Mouse (Mus musculus): ENCODE results near the gene Lbhd1. TPM values are rescaled to one million over a fixed set of nuclear protein-coding genes. Genes with fewer than 3 reads are reported as not detected.
A peak's percentile ranks its signal among the peaks of the same experiment; 100 is the strongest.
"Not testable (repeated sequence)": the region's sequence is repeated elsewhere in the genome, so short reads cannot be mapped to it uniquely, and the experiment has no call there.

Lbhd1 gene
- polyA plus RNA-seq, 1 experiment from 2014 or later, result 93.8 TPM

DNA sequence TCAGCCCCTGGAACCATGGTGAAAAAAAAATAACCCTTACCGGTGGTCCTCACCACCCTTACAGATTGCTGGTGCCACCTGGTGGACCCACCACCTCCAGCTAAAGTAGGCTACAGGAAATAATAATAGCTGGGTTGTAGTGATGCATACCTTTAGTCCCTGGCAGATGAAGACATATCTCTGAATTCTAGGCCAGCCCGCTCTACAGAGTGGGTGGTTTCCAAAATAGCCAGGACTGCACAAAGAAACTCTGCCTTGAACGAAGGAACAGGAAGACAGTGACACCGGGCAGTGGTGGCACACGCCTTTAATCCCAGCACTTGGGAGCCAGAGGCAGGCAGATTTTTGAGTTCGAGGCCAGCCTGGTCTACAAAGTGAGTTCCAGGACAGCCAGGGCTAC lies 19.3 kb upstream of the Lbhd1 start:
- ATAC-seq (ENCODE audit: insufficient read depth, low FRiP score, low TSS enrichment) (no peak), DNase-seq (ENCODE audit: low spot score) (no peak)
- 87% methylated on average over 6 of the region's 6 CpGs for WGBS
- no peaks in the 10 kb centered on the region for H3K36me3 ChIP-seq (ENCODE audit: control insufficient read depth, insufficient read depth, low read length)
- H3K4me2 ChIP-seq (ENCODE audit: low read depth), result no peak overlapping the region
- no peak overlapping the region for H3K9ac ChIP-seq (ENCODE audit: low read length)
- no peak overlapping the region for H3K27ac ChIP-seq (ENCODE audit: low read depth, low read length)
- no peaks in the 10 kb centered on the region for H3K27me3 ChIP-seq (ENCODE audit: control insufficient read depth, insufficient read depth, low read length)
- H3K4me3 ChIP-seq (ENCODE audit: low read depth, low read length), result no peak overlapping the region
- no peaks in the 10 kb centered on the region for H3K9me3 ChIP-seq (ENCODE audit: control insufficient read depth, low read length)
- H3K4me1 ChIP-seq (ENCODE audit: control insufficient read depth, insufficient read depth, low read length), result no peaks in the 10 kb centered on the region

DNA sequence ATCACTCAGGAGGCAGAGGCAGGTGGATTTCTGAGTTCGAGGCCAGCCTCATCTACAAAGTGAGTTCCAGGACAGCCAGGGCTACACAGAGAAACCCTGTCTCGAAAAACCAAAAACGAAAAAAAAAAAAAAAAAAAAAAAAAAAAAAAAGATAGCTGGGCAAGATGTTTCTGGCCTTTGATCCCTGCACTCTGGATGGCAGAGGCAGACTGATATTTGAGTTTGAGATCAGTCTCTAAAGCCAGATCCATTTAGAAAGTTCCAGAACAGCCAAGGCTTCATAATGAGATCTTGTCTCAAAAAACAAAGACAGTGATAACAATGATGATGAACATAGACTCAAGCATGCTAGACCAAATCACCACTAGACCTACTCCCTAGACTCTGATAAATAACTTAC lies 13.2 kb upstream of the Lbhd1 start:
- not testable (repeated sequence) for H3K4me3 ChIP-seq (ENCODE audit: low read depth, low read length); H3K27ac ChIP-seq (ENCODE audit: low read depth, low read length); H3K9me3 ChIP-seq (ENCODE audit: control insufficient read depth, low read length); H3K4me2 ChIP-seq (ENCODE audit: low read depth); DNase-seq (ENCODE audit: low spot score); H3K4me1 ChIP-seq (ENCODE audit: control insufficient read depth, insufficient read depth, low read length); H3K27me3 ChIP-seq (ENCODE audit: control insufficient read depth, insufficient read depth, low read length); ATAC-seq (ENCODE audit: insufficient read depth, low FRiP score, low TSS enrichment)
- Histone ChIP-seq H3K36me3 (ENCODE audit: control insufficient read depth, insufficient read depth, low read length) (peaks cover 12% of the 10 kb centered on the region), H3K9ac (ENCODE audit: low read length) (0 out of 2 replicates have a peak overlapping the region, but pooled peaks have one; percentile 44)
- 81% methylated on average over 3 of the region's 3 CpGs for WGBS

DNA sequence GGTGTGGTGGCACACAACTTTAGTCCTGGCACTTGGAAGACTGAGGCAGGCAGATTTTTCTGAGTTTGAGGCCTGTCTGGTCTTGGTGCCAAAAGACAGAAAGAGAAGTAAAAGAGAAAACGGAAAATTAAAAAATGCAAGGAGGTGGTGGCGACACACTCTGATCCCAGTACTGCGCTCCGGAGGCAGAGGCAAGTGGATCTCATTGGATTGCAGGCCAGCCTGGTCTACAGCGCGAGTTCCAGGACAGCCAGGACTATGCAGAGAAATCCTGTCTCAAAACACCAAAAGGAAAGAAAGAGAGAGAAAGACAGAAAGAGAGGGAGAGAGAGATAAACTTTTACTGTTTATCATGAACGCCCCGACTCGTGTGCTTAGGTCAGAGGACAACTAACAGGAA lies 12.7 kb upstream of the Lbhd1 start:
- WGBS, result 67% methylated on average over 9 of the region's 9 CpGs
- H3K4me3 ChIP-seq (ENCODE audit: low read depth, low read length), result peak overlapping the region; percentile 100
- H3K27me3 ChIP-seq (ENCODE audit: control insufficient read depth, insufficient read depth, low read length), result no peaks in the 10 kb centered on the region
- ATAC-seq (ENCODE audit: insufficient read depth, low FRiP score, low TSS enrichment), result peak; percentile 48; the same call in 1 of the 2 replicates
- H3K4me2 ChIP-seq (ENCODE audit: low read depth), result peak overlapping the region; percentile 72
- no peak overlapping the region; the same call in 1 of the 2 replicates for H3K27ac ChIP-seq (ENCODE audit: low read depth, low read length)
- no peak for DNase-seq (ENCODE audit: low spot score)
- H3K9ac ChIP-seq (ENCODE audit: low read length), result peak overlapping the region; percentile 44
- H3K4me1 ChIP-seq (ENCODE audit: control insufficient read depth, insufficient read depth, low read length), result peaks cover 6% of the 10 kb centered on the region
- H3K9me3 ChIP-seq (ENCODE audit: control insufficient read depth, low read length), result no peaks in the 10 kb centered on the region
- peaks cover 14% of the 10 kb centered on the region for H3K36me3 ChIP-seq (ENCODE audit: control insufficient read depth, insufficient read depth, low read length)

DNA sequence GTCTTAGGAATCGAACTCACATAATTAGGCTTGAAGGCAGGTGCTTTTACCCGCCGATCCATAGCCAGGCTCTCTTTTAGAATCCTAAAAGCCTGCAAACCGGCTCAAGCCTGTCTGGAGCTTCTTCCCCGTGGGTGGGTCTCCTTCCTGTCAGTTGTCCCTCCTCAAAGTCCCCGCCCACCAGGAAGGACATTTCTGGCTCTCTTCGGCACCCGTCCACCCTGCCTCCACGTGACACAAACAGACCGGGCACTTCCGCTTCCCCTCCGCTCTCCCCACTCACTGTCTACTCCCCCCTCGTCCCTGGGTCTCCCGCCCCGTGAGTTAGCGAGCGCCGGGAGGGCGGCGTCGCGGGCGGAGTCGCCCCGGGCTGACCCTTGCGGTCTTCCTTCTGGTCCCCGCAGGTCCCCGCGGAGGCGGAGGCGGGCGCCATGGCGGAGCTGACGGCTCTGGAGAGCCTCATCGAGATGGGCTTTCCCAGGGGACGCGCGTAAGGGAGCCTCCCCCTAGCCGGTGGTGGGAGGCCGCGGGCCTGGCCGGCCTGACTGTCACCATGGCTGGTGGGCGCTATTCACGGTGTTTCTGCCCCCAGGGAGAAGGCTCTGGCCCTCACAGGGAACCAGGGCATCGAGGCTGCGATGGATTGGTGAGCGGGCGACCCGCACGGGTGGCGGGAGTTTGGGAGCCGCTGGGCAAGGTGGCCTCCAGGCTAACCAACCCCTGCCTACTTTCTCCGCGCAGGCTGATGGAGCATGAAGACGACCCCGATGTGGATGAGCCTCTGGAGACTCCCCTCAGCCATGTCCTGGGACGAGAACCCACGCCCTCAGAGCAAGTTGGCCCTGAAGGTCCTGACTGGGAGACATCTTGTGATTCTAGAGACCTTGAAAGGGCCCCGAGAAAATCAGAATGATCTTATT lies 12.0 kb upstream of the Lbhd1 start, which contains the start of gene Ubxn1:
Ubxn1 (plus strand) TSS at position 230 of the 920 bp plus-strand sequence.
- H3K4me3 ChIP-seq (ENCODE audit: low read depth, low read length), result peak within 1 kb of the TSS; percentile 100
- H3K9me3 ChIP-seq (ENCODE audit: control insufficient read depth, low read length), result no peaks in the 10 kb centered on the region
- under 1% methylated on average over 59 of the region's 59 CpGs for WGBS
- peak within 1 kb of the TSS; percentile 72 for H3K4me2 ChIP-seq (ENCODE audit: low read depth)
- ATAC-seq (ENCODE audit: insufficient read depth, low FRiP score, low TSS enrichment) (peak; percentile 98), DNase-seq (ENCODE audit: low spot score) (peak; percentile 95)
- peak within 1 kb of the TSS; percentile 93 for H3K9ac ChIP-seq (ENCODE audit: low read length)
- H3K36me3 ChIP-seq (ENCODE audit: control insufficient read depth, insufficient read depth, low read length), result peaks cover 14% of the 10 kb centered on the region
- peak within 1 kb of the TSS; percentile 70 for H3K27ac ChIP-seq (ENCODE audit: low read depth, low read length)
- peaks cover 6% of the 10 kb centered on the region for H3K4me1 ChIP-seq (ENCODE audit: control insufficient read depth, insufficient read depth, low read length)
- H3K27me3 ChIP-seq (ENCODE audit: control insufficient read depth, insufficient read depth, low read length), result no peaks in the 10 kb centered on the region

DNA sequence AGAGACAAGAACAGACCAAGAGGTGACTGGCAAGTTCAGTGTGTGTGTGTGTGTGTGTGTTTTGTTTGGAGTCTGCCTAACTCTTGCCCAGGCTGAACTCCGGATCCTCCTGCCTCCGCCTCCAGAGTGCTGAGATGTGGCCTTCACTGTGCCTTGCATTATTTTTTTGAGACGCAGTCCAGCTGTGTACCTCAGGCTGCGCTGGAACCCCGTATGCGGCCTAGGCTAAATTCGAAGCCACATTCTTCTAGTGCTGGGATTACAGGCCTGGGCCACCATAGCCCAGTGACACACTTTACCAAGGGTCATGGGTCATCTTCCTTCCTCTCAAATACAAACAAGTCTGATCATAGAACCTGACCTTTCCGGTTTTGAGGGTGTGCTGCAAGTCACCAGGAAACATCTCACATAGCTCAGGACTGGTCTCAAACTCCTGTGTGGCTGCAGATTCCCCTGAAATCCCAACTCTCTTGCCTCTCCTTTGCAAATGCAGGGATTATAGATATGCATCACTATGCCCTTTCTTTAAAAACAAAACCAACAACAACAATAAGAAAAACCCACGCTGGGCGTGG lies 11.2 kb upstream of the Lbhd1 start:
- Histone ChIP-seq H3K4me3 (ENCODE audit: low read depth, low read length) (peak overlapping the region; percentile 100), H3K27ac (ENCODE audit: low read depth, low read length) (no peak overlapping the region), H3K27me3 (ENCODE audit: control insufficient read depth, insufficient read depth, low read length) (no peaks in the 10 kb centered on the region), H3K9me3 (ENCODE audit: control insufficient read depth, low read length) (no peaks in the 10 kb centered on the region), H3K4me1 (ENCODE audit: control insufficient read depth, insufficient read depth, low read length) (peaks cover 6% of the 10 kb centered on the region), H3K4me2 (ENCODE audit: low read depth) (peak overlapping the region; percentile 72), H3K9ac (ENCODE audit: low read length) (peak overlapping the region; percentile 93), H3K36me3 (ENCODE audit: control insufficient read depth, insufficient read depth, low read length) (peaks cover 14% of the 10 kb centered on the region)
- WGBS, result 86% methylated on average over 10 of the region's 10 CpGs
- ATAC-seq (ENCODE audit: insufficient read depth, low FRiP score, low TSS enrichment) (no peak), DNase-seq (ENCODE audit: low spot score) (no peak)

DNA sequence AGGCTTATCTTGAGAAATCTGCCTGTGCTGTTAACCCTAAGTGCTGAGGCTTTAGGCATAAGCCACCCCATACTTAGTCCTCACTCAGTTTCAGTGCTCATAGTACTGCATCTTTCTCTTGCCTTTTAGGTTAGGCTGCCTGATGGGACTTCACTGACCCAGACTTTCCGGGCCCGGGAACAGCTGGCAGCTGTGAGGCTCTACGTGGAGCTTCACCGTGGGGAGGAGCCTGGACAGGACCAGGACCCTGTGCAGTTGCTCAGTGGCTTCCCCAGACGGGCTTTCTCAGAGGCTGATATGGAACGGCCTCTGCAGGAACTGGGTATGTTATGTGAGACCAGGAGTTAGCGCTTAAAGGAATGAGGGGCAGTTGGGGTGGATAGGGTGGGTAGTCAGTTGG lies 8.5 kb upstream of the Lbhd1 start:
- Histone ChIP-seq H3K27ac (ENCODE audit: low read depth, low read length) (no peak overlapping the region), H3K4me1 (ENCODE audit: control insufficient read depth, insufficient read depth, low read length) (peaks cover 10% of the 10 kb centered on the region), H3K36me3 (ENCODE audit: control insufficient read depth, insufficient read depth, low read length) (peaks cover 14% of the 10 kb centered on the region), H3K9me3 (ENCODE audit: control insufficient read depth, low read length) (no peaks in the 10 kb centered on the region), H3K9ac (ENCODE audit: low read length) (no peak overlapping the region), H3K27me3 (ENCODE audit: control insufficient read depth, insufficient read depth, low read length) (no peaks in the 10 kb centered on the region), H3K4me3 (ENCODE audit: low read depth, low read length) (no peak overlapping the region), H3K4me2 (ENCODE audit: low read depth) (no peak overlapping the region)
- no peak for DNase-seq (ENCODE audit: low spot score)
- WGBS, result 94% methylated on average over 7 of the region's 7 CpGs
- no peak for ATAC-seq (ENCODE audit: insufficient read depth, low FRiP score, low TSS enrichment)

DNA sequence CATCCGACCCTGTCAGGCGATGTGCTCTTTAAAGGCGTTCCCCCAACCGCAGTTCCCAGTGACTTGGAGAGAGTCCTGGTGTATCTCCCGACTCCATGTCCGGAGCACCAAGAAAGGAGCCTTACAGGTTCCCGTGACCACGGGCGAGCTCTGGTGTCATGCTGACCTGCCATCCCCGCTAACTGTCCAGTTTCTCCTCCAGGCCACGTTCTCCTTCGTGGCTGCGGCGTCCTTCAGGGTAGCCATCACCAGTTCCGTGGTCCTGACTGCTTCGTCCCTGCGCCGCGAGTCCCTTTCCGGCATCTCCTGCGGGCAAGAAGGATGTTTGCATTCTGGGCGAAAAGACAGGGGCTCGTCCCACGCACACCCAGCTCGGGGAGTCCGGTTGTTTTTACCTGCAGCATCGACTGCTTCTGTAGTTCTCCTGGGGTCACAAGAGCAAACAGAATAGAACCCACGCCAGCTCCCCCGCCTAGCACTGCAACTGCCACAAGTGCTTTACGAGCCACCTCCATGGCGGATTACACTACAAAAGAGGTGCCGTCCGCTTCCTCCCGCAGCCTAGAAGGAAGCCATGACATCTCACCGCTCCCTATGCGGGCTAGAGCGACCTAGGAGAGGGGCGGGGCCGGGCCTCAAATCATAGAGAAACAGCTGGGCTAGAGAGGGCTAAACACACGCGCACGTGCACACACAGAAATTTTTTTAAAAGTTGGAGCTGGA lies 3.1 kb upstream of the Lbhd1 start, which contains the start of gene Uqcc3:
Uqcc3 (minus strand) TSS at position 613 of the 723 bp plus-strand sequence.
- Histone ChIP-seq H3K9me3 (ENCODE audit: control insufficient read depth, low read length) (no peaks in the 10 kb centered on the region), H3K36me3 (ENCODE audit: control insufficient read depth, insufficient read depth, low read length) (0 out of 2 replicates have a peak, but pooled peaks cover 2% of the 10 kb centered on the region), H3K27ac (ENCODE audit: low read depth, low read length) (peak within 1 kb of the TSS; percentile 79), H3K27me3 (ENCODE audit: control insufficient read depth, insufficient read depth, low read length) (no peaks in the 10 kb centered on the region), H3K4me2 (ENCODE audit: low read depth) (peak within 1 kb of the TSS; percentile 81), H3K4me3 (ENCODE audit: low read depth, low read length) (peak within 1 kb of the TSS; percentile 85), H3K9ac (ENCODE audit: low read length) (peak within 1 kb of the TSS; percentile 86), H3K4me1 (ENCODE audit: control insufficient read depth, insufficient read depth, low read length) (0 out of 2 replicates have a peak, but pooled peaks cover 6% of the 10 kb centered on the region)
- DNase-seq (ENCODE audit: low spot score) (peak; percentile 90), ATAC-seq (ENCODE audit: insufficient read depth, low FRiP score, low TSS enrichment) (peak; percentile 94)
- WGBS, result under 1% methylated on average over 42 of the region's 42 CpGs

DNA sequence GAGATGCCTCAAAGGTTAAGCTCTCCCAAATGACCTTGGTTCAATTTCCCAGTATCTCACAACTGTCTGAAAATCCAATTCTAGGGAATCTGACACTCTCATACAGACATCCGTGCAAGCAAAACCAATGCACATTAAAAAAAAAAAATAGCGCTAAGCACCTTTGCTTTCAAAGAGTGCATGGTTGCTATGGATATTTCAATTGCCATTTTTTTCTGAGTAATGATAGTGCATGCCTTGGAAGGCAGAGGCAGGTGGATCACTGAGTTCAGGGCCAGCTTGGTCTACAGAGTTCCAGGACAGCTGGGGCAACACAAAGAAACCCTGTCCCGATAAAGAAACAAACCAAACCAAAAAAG lies 2.5 kb upstream of the Lbhd1 start:
- H3K27ac ChIP-seq (ENCODE audit: low read depth, low read length), result no peak overlapping the region
- H3K4me2 ChIP-seq (ENCODE audit: low read depth), result peak overlapping the region; percentile 81
- H3K27me3 ChIP-seq (ENCODE audit: control insufficient read depth, insufficient read depth, low read length), result no peaks in the 10 kb centered on the region
- peak overlapping the region; percentile 86; the same call in 1 of the 2 replicates for H3K9ac ChIP-seq (ENCODE audit: low read length)
- 0 out of 2 replicates have a peak, but pooled peaks cover 6% of the 10 kb centered on the region for H3K4me1 ChIP-seq (ENCODE audit: control insufficient read depth, insufficient read depth, low read length)
- peak overlapping the region; percentile 85 for H3K4me3 ChIP-seq (ENCODE audit: low read depth, low read length)
- 18% methylated on average over 3 of the region's 3 CpGs for WGBS
- ATAC-seq (ENCODE audit: insufficient read depth, low FRiP score, low TSS enrichment) (no peak), DNase-seq (ENCODE audit: low spot score) (no peak)
- H3K9me3 ChIP-seq (ENCODE audit: control insufficient read depth, low read length), result no peaks in the 10 kb centered on the region
- H3K36me3 ChIP-seq (ENCODE audit: control insufficient read depth, insufficient read depth, low read length), result no peaks in the 10 kb centered on the region
